Mouse (Mus musculus) Muller cell, postnatal 12 days (primary cell): ENCODE results near the gene Fry.

ENCODE experiments used
- DNase-seq: peaks from one replicate; pipeline ENCODE4 v3.0.0-alpha.2; 2015; ENCODE audit errors: inconsistent ontology term

Fry gene

DNA sequence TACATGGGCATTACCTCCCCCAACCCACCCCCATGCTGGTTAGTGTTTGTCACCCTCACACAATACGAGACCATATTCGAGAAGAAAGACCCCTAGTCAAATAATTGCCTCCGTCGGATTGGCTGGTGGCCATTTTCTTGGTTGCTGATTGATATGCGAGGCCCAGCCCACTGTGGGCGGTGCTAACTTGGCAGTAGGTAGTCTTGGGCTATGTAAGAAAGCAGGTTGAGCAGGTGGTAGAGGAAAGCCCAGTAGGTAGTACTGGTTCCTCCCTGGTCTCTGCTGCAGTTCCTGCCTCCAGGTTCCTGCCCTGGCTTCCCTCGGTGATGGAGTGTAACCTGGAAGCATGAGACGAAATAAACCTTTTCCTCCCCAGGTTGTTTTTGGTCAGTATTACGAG is 153.7 kb downstream of the Fry start:
- DNase-seq, result no peak

- no peak for DNase-seq
Observed at GRCm38 (mm10) chr5:150275314-150275713, 156.9 kb downstream of the Fry start.

DNA sequence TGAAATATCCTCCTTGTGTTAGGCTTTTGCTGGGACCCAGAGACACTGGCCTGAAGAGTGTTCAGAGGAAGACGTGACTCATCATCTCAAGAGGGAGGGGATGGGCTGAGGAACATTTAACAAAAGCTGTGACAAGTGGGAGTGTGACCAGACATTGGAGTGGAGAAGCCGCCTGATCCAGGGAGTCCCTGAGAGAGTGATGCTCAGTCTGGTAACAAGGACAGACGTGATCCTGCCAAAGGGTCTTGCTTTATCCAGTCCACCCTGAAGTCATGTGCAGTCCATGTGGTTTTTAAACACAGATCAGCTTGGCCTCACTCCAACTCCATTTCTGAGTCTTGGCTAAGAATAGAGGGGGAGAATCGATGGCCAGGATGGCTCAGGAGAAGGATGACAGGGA is 158.2 kb downstream of the Fry start:
- no peak for DNase-seq

DNA sequence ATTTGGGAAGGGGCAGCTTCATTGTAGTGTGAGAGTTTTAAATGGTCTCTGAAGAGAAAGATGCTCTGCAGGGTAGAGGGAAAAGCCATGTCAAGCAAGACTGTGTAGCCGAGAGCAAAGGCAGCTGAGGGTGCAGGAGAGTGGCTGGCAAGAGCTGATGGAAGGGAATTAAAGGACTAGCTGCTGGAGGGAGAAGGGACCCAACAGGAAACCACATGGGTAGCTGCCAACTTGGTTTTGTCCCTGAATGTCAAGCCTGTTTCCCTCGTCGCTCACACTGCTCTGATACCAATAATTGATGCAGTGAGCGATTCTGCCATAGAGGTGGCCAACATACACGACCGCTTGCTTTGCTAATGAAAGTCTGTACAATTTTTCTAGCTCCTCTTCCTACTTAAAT is 160.9 kb downstream of the Fry start:
- DNase-seq, result no peak

- DNase-seq, result no peak
Observed at GRCm38 (mm10) chr5:150281084-150281483, 162.6 kb downstream of the Fry start.

DNA sequence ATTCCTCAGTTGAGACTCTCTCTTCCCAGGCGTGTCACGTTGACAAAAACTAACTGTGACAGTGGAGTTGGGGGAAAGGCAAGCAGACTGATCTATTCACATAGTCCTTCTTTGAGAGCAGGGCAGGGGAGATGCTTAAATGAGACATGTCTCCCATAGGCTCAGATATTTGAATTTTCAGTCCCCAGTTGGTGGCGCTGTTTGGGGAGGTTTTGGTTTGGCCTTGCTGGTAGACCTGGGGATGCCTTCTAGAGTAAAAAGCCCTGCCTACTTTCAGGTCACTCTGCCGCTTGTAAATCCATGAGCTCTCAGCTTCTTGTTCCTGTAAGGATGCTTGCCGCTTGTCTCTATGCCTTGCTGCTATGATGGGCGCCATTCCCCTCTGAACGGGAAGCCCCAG is 163.6 kb downstream of the Fry start:
- DNase-seq, result no peak

DNA sequence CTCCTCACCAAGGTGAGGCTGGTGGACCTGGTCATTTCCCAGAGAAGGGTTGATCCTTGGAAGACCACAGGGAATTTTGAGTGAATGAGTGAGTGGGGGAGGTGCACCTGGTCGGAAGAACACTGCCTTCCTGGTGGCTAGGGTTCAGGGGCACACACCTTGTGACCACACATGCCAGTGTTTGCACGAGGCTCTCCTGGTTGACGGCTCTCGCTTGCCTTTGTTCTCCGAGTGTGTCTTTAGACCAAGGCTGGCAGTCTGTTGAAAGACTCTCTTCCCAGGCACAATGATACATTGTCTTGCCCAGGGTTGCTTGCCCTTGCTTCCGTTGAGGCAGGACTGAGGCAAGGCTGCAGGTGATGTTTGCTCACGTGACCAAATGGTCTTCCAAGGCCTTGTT is 169.5 kb downstream of the Fry start:
- no peak for DNase-seq

GRCm38 (mm10) chr5:150289611-150290010 is 171.2 kb downstream of the Fry start:
- no peak for DNase-seq

DNA sequence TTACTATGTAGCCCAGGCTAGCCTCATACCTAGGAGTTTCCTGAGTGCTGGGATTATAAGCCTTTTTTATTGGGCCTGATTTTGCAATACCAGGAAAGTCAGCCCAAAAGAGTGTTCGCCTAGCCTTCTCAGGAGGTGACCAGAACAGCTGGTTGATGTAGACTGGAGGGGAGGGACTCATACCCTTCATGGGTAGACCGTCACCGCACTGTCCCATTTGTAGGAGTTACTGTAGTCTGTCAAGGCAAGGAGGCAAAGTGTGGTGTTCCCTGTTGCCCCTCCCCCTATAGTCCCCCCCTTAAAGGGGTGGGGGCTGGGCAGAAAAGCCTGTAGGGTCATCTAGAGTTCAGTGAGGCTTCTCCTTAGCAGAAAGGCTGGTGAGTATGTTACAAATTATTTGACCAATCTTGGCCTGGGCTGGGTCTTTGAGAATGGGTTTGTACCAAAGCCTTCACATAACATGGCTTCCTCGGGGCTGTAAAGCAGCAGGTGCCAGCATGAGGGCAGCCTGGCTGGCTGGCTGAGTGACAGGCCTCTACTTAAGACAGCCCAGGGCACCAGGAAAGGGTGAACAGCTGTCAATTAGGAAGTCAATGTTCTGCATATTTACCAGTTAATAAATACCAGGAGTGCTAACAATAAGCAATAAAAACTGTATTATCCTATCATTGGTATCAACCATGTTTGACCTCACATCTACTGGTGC is 172.2 kb downstream of the Fry start:
- no peak for DNase-seq

DNA sequence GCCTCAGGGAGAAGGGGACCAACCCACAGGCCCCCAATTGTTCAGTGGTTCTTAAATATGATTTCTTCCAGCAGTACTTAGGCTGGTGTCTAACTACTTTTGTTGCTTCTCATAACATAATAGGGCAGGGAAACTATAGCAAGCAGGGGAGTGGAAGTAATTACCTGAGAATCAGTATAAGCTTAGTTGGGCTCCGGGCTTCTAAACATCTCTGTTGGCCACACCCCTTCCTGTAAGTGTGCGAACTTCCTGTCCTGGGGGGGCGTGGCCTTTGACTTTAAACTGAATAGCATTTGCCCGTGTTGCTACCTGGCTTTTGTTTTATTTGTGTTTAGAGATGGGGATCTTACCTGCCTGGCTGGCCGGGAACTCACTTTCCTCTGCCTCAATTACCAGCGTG is 172.8 kb downstream of the Fry start:
- DNase-seq, result no peak

DNA sequence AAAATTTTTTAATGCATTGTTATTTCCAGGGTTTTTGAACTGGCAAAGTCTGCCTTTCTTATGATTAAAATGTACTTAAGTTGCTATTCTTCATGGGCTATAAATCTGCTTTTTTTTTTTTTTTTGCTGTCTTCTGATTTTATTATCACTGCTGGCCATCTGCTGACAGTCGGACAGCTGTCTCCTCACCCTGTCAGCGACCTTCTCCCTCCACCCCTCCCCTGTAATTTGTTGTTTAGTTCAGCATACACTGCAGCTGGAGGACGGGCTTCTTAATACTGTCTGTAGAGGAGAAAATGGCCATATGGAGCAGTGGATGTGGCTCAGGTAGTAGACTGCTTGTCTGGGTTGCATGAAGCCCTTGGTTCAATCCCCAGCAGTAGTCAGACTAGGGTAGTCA is 173.7 kb downstream of the Fry start:
- no peak for DNase-seq

DNA sequence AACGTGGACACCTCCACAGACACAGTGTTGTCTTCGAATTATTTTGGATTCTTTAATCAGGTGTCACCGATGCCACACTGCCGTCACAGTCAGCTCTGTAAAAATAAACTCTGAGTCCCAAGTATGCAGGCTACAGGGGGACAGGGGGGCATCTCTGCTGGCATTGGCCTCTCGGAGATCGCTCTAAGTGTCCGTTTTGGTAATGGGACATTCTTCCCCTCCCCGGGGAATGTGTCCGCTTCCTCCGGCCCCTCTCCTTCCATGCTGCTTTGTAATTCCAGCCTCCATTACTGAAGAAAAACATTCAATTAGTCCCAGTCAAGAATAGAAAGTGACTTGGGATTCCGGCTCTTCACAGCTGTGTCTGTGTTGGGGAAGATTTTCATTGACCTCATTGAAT is 175.9 kb downstream of the Fry start:
- DNase-seq, result peak; percentile 13

DNA sequence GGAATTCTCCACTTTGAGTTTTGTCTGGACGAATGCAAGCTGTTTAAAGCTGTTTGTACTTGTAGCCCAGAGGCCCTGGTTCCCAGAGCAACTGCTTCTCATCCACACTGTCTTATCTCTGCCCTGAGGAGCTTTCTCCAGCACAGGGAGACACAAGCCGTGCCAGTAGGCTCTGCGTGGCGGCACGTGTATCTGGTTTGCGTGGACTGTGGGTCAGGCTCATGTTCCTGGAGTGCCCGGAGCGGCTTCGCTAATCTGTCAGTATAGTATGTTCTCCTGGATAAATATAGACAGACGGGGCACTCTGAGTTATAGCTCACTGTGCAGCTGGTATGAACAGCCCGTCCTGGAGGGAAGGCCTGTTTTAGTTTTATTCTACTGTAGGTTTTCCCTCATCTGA is 176.7 kb downstream of the Fry start:
- no peak for DNase-seq

GRCm38 (mm10) chr5:150298969-150299368 is 180.5 kb downstream of the Fry start:
- DNase-seq, result no peak

DNA sequence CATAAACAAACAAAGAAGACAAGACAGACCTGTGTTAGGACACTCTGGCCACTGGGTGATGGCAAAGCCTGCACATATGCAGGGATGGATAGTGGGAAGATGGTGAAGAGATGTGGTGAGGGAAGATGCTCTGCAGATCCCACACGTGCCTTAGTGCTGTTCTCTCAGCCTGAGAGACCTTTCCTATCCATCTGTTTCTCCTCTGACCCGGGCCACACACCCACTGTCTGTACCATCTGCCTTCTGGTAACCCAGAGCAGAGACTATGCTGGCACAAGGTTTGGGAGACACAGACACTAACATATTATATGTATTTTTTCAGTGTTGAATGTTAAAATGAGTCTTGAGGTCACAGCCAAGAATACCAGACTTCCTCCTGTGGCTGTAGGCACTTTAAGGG is 183.7 kb downstream of the Fry start:
- DNase-seq, result no peak

DNA sequence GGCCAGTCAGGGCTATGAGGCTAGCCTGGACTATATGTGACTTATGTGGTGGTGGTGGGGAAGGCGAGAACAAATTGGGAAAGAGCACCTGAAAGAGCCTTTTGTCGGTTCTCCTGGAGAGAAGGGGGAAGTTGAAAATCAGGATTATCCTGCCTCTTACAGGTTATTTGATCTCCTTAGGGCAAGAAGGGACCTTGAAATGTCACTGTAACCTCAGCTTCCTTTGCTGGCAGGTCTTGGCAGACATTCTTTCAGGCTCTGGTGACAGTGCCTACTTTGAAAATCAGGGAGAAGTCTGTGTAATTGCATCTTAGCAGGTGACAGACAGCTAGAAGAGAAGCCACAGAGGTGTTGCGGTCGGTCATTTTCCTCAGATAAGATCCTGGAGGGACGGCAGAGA is 184.6 kb downstream of the Fry start:
- DNase-seq, result no peak

GRCm38 (mm10) chr5:150306497-150306896 is 188.1 kb downstream of the Fry start:
- no peak for DNase-seq

GRCm38 (mm10) chr5:150313229-150313628 is 194.8 kb downstream of the Fry start:
- DNase-seq, result no peak

DNA sequence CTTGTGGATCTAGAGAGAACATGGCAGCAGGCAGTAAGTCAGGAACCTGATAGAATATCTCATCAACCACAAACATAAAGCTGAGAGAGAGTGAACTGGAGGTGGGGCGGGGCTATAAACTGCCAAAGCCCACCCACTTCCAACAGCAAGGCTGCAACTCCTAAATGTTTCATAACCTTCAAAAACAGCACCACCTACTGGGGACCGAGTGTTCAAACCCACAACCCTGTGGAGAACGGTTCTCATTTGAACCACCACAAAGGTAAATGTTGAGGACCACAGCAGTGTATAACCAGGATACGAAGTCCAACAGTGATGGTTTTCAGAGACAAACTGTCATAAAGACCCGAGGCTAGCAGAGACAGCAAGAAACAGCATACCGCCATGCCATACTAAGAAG is 196.1 kb downstream of the Fry start:
- DNase-seq, result no peak

- no peak for DNase-seq
Observed at GRCm38 (mm10) chr5:150325411-150325810, 207.0 kb downstream of the Fry start.

DNA sequence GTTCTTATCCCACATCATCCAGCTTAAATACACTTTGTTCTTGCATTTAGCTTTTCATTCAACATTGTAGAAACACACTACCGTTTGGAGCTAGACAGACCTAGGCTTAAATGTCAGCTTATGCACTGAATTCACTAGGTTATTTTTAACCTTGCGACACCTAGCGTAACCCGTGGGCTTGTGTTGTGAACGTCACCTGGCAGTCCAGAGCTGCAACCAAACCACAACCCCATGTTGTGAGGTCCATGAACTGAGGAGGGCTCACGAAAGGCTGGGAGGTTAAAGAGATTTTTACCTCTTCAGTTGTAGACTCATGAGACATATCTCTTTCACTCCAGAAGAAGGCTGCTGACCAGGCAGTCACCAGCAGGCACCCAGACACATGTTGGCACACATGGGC is 210.2 kb downstream of the Fry start:
- no peak for DNase-seq

DNA sequence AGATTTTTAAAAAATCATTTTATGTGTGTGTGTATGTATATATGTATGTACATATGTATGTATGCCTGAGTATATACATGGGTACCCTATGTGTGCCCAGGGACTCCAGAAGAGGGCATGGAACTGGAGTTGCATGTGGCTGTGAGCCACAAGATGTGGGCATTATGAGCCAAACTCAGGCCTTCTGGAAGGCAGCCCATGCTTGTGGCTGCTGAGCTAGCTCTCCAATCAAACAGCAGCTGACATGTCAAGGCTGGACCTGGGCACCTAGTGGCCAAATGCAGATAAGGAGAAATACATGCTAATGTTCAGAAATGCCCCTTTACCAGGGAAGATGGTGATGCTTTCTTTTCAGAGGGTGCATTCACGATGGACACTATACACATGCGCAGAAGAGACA is 213.4 kb downstream of the Fry start:
- DNase-seq, result no peak

GRCm38 (mm10) chr5:150332810-150333209 is 214.4 kb downstream of the Fry start:
- no peak for DNase-seq

DNA sequence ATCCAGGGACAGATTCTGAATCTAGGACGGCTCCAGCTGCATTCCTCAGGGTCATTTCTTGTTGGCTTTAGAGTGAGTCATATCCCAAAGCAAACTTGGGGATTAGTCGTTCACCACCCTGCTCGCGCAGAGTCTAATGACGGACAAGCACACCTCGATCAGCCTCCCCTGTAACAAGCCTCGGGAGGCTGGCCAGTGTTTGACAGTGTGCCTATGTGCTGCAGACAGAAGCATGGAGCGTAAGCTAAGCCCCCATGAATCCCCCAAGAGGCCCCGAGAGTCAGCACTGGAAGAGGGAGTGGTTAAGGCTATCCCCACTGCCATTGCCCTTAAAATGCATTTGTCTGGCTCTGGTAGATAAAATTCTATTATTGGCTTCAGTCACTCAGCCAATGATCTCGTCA is 214.9 kb downstream of the Fry start:
- DNase-seq, result peak; percentile 1
